Mouse (Mus musculus) heart, embryonic 12.5 days (tissue): ENCODE results near the gene Eci2. TPM values are rescaled to one million over a fixed set of nuclear protein-coding genes. Genes with fewer than 3 reads are reported as not detected.
"Not testable (repeated sequence)": the region's sequence is repeated elsewhere in the genome, so short reads cannot be mapped to it uniquely, and the experiment has no call there.

Experiments
- ATAC-seq: fragments of 200-750 bp; cut with Nextera tagmentation; 2 replicates; pipeline ENCODE4 v1.8.0; 2017; ENCODE audit warnings: moderate TSS enrichment, moderate library complexity; ENCODE audit not compliant: insufficient number of reproducible peaks, low FRiP score
- H3K27ac ChIP-seq: fragments of 300-500 bp; sonication (generic); 2 replicates; pipeline ENCODE4 v1.5.1; 2016; ENCODE audit warnings: mild to moderate bottlenecking, moderate library complexity; ENCODE audit not compliant: poor library complexity, severe bottlenecking
- H3K27me3 ChIP-seq: fragments of 300-500 bp; sonication (generic); replicated peaks from 2 replicates; pipeline ENCODE4 v1.6.1; 2016; ENCODE audit warnings: mild to moderate bottlenecking, moderate library complexity
- H3K36me3 ChIP-seq: fragments of 300-500 bp; sonication (generic); 2 replicates; pipeline ENCODE4 v1.6.1; 2016; ENCODE audit warnings: mild to moderate bottlenecking, moderate library complexity
- H3K4me1 ChIP-seq: fragments of 300-500 bp; sonication (generic); replicated peaks from 2 replicates; pipeline ENCODE4 v1.6.1; 2016; ENCODE audit warnings: mild to moderate bottlenecking
- H3K4me2 ChIP-seq: fragments of 300-500 bp; sonication (generic); 2 replicates; pipeline ENCODE4 v1.6.1; 2016; ENCODE audit warnings: mild to moderate bottlenecking, moderate library complexity
- H3K4me3 ChIP-seq: fragments of 300-500 bp; sonication (generic); 2 replicates; pipeline ENCODE4 v1.5.1; 2016; ENCODE audit warnings: mild to moderate bottlenecking
- H3K9ac ChIP-seq: fragments of 300-500 bp; sonication (generic); 2 replicates; pipeline ENCODE4 v1.6.1; 2016; ENCODE audit warnings: mild to moderate bottlenecking, moderate library complexity
- H3K9me3 ChIP-seq: fragments of 300-500 bp; sonication (generic); replicated peaks from 2 replicates; pipeline ENCODE4 v1.6.1; 2016; ENCODE audit warnings: mild to moderate bottlenecking, moderate library complexity
- WGBS: fragments of 180-500 bp; shearing (Covaris S2); methylation state at CpG from one replicate; pipeline ENCODE4 v1.1.7; 2016; 5-methylcytosine and 5-hydroxymethylcytosine counted together
- polyA plus RNA-seq: library from polyadenylated mRNA; unstranded; fragments of >200 nt; fragmentation: Nextera tagmentation; extraction: Ambion mirVana; gene quantifications from 2 replicates; pipeline ENCODE4 v1.2.1, GENCODE M21; 2016

Eci2 gene
- polyA plus RNA-seq, 1 experiment from 2014 or later = 107 TPM

DNA sequence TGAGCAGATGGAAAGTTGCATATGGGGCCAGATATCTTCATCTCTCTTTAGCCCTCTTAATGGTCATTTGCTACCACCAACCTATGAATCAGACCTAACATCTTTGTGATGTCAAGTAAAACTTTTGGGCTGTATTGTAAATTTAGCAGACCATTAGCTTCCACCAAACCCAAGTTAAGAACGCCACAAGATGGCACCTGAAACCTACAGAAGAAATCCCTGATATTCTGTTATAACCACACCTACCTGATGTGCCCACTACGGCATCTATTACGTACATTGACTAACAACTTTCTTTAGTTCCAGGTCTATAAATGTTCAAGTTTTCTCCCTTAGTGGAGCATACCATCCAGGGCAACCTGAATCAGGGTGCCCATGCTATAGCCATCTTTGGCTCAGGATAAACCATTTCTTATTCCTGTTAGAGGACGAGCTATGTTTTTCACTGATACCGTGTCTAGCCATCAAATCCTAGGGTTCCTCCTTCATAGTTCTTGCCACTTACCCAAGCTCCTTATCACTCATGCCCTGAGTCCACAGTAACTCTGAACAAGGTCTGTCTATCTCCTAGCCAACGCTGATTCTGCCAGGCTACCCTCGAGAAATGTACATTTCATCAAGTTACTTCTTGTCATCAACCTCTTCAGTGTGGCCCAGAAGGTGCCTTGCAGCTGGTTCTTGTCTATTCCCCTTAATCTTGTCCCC, 4.2 kb upstream of the Eci2 start:
- Histone ChIP-seq H3K4me3 (no peak overlapping the region), H3K27me3 (no peaks in the 10 kb centered on the region), H3K9me3 (no peaks in the 10 kb centered on the region), H3K9ac (no peak overlapping the region), H3K4me1 (no peaks in the 10 kb centered on the region), H3K36me3 (no peaks in the 10 kb centered on the region), H3K27ac (no peak overlapping the region), H3K4me2 (no peak overlapping the region)
- 68% methylated on average over 7 of the region's 7 CpGs for WGBS
- no peak for ATAC-seq

GRCm38 (mm10) chr13:35028365-35028764, 1.5 kb upstream of the Eci2 start:
- Histone ChIP-seq H3K4me3 (no peak overlapping the region), H3K4me1 (no peaks in the 10 kb centered on the region), H3K4me2 (no peak overlapping the region), H3K27ac (no peak overlapping the region), H3K36me3 (no peaks in the 10 kb centered on the region), H3K27me3 (no peaks in the 10 kb centered on the region), H3K9me3 (no peaks in the 10 kb centered on the region), H3K9ac (no peak overlapping the region)
- ATAC-seq = no peak
- WGBS = 81% methylated on average over 3 of the region's 3 CpGs

DNA sequence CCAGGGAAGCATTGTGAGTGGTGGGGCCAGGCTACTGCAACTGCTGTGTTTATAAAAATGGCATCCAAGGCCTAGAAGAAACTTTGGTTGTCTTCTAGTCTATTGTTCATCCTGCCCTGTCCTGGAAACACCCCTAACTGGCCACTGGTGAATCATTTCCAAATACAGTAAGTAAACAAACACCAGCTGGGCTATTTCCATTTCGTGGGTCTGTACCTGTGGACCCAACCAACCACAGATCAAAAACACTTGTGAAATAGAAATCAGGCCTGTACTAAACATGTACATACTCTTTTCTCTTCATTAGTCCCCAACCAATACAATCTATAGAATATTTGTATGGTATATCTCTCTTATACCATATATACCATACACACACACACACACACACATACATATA, 3.5 kb downstream of the Eci2 start:
- not testable (repeated sequence) for H3K36me3 ChIP-seq, H3K27me3 ChIP-seq, H3K27ac ChIP-seq, ATAC-seq, H3K4me3 ChIP-seq, H3K9me3 ChIP-seq, H3K4me1 ChIP-seq, H3K9ac ChIP-seq, H3K4me2 ChIP-seq
- WGBS = 63% methylated on average over 1 of the region's 1 CpGs

GRCm38 (mm10) chr13:35020383-35020782, 6.5 kb downstream of the Eci2 start:
- no peak for ATAC-seq
- 0 out of 2 replicates have a peak, but pooled peaks cover 2% of the 10 kb centered on the region for H3K9me3 ChIP-seq
- 66% methylated on average over 3 of the region's 3 CpGs for WGBS

DNA sequence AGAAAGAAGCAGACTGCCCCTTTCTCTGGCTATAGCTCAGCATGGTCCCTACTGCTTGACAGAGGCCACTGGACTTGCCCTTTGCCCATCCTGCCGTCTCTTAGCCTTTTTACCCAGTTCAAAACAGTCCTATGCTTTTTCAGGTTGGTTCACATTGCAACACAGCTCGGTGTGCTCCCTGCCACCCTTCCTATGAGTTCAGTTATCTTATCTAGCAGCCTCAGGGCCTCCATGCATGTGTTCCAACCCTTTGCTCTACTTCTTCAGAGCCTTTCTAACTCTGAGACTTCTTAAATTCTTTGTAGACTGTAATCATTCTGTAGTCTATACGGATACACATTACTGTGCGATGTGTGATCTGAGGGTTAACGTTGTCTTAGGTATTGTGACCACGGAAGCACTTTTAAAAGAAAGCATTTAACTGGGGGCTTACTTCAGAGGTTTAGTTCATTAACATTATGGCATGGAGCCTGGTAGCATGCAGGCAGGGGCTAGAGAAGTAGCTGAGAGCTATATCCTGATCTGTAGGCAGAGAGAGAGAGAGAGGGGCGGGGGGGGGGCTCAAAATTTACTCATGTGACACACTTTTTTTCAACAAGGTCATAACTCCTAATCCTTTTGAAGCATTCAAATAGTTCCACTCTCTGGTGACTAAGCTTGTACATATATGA, 7.9 kb downstream of the Eci2 start:
- no peak overlapping the region for H3K9ac ChIP-seq
- H3K27me3 ChIP-seq = no peaks in the 10 kb centered on the region
- ATAC-seq = no peak
- H3K36me3 ChIP-seq = no peaks in the 10 kb centered on the region
- no peak overlapping the region for H3K4me2 ChIP-seq
- H3K4me3 ChIP-seq = no peak overlapping the region
- 67% methylated on average over 7 of the region's 7 CpGs for WGBS
- H3K9me3 ChIP-seq = 0 out of 2 replicates have a peak, but pooled peaks cover 8% of the 10 kb centered on the region
- no peak overlapping the region for H3K27ac ChIP-seq
- no peaks in the 10 kb centered on the region for H3K4me1 ChIP-seq

More at GRCm38 (mm10) chr13:35020383-35020782, 6.5 kb downstream of the Eci2 start:
- H3K4me2 ChIP-seq = no peak overlapping the region
- no peak overlapping the region for H3K27ac ChIP-seq
- H3K9ac ChIP-seq = no peak overlapping the region
- H3K27me3 ChIP-seq = no peaks in the 10 kb centered on the region
- no peak overlapping the region for H3K4me3 ChIP-seq
- no peaks in the 10 kb centered on the region for H3K36me3 ChIP-seq
- H3K4me1 ChIP-seq = no peaks in the 10 kb centered on the region

DNA sequence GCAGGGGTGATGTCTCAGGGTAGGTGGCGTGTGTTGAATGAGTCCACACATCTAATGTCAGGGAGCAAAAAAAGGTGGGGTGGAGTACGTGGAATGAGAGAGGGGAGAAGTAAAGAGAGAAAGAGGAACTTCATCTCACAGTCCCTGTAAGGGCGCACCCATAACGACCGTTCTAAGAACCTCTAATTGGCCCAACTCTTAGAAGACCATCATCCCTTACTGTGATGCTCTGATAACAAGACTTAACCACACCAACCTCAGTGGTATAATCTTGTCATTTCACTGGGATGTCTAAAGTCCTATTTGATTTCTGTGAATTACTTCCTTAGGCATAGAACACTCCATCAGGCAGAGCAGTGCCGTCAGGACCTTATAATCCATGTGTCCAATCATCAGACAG, 9.5 kb downstream of the Eci2 start:
- no peak for ATAC-seq

GRCm38 (mm10) chr13:35016067-35016466, 10.8 kb downstream of the Eci2 start:
- no peaks in the 10 kb centered on the region for H3K36me3 ChIP-seq
- H3K4me2 ChIP-seq = no peak overlapping the region
- no peak overlapping the region for H3K9ac ChIP-seq
- peaks cover 11% of the 10 kb centered on the region; the same call in 1 of the 2 replicates for H3K9me3 ChIP-seq
- 94% methylated on average over 1 of the region's 1 CpGs for WGBS
- H3K4me1 ChIP-seq = no peaks in the 10 kb centered on the region
- H3K27me3 ChIP-seq = no peaks in the 10 kb centered on the region
- no peak for ATAC-seq
- H3K27ac ChIP-seq = no peak overlapping the region
- no peak overlapping the region for H3K4me3 ChIP-seq

More for the DNA sequence above, 9.5 kb downstream of the Eci2 start:
- Histone ChIP-seq H3K9ac (no peak overlapping the region), H3K4me3 (no peak overlapping the region), H3K9me3 (peaks cover 11% of the 10 kb centered on the region; the same call in 1 of the 2 replicates), H3K4me1 (no peaks in the 10 kb centered on the region), H3K4me2 (no peak overlapping the region), H3K27me3 (no peaks in the 10 kb centered on the region), H3K27ac (no peak overlapping the region), H3K36me3 (no peaks in the 10 kb centered on the region)
- 85% methylated on average over 6 of the region's 6 CpGs for WGBS

- Histone ChIP-seq H3K27me3 (no peaks in the 10 kb centered on the region), H3K27ac (no peak overlapping the region), H3K9me3 (peaks cover 10% of the 10 kb centered on the region), H3K4me2 (no peak overlapping the region), H3K4me1 (peaks cover 27% of the 10 kb centered on the region), H3K9ac (no peak overlapping the region), H3K36me3 (no peaks in the 10 kb centered on the region), H3K4me3 (no peak overlapping the region)
- no peak for ATAC-seq
- WGBS = 51% methylated on average over 2 of the region's 2 CpGs
These were observed 31.0 kb downstream of the Eci2 start for GRCm38 (mm10) chr13:34995925-34996324.

DNA sequence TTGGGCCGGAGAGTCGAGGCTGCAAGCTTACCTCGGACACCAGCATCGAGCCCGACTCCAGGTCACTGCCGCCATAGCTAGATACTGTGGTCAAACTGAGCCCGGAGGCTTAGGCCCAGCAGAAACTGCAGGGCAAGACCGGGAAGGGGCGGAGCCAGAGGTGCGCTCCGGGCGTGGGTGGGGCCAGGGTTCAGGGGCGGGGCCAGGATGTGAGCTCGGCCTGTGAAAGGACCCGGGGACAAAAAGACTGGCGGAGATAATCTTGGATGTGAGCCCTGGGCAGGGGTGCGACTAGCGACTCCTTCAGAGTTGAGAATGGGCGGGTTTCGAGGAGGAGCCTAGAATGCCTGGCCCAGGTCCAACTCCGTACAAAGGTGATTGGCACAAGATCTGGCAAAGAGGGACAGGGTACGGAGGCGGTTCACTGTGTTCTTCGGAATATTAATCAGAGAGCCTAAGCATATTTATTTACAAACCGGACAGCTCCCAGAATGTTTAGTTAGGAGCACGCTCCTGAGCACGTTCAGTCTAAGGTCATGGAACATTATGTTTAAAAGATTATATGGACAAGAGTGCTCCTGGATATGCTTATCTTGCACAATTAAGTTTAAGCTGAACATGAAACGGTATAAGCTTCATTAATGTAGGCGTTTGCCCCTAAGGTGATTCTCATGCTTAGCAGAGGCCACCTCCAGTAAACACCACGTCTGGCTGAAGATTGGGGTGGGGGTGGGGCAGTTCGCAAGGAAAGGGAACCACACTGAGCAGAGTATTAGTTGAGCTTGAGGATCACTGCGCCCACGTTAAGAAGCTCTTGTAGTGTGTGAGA, 32.7 kb downstream of the Eci2 start:
- Histone ChIP-seq H3K27me3 (no peaks in the 10 kb centered on the region), H3K4me1 (peaks cover 27% of the 10 kb centered on the region), H3K4me2 (peak overlapping the region; percentile 75), H3K27ac (peak overlapping the region; percentile 89), H3K9me3 (peaks cover 10% of the 10 kb centered on the region), H3K4me3 (peak overlapping the region; percentile 68), H3K36me3 (peaks cover 14% of the 10 kb centered on the region), H3K9ac (peak overlapping the region; percentile 82)
- WGBS = under 1% methylated on average over 33 of the region's 33 CpGs
- peak; percentile 96 for ATAC-seq

DNA sequence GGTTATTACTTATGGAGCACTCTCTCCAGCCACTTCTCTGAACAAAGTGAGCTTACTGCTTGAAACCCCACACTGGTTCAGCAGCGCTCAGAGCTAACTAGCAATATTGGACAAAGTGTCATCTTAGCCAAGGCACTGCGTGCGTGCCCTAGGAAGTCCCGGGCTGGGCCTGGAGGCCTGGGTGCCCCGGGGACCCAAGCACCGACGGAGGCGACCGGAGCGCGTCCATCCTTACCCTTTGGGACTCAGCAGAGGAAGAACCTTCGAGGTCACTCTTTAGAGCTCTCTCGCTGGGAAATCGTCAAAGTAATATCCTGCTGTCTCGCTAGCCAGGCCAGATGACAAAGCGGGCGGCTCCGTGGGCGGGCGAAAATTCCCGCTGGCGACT, 33.3 kb downstream of the Eci2 start:
- WGBS = under 1% methylated on average over 22 of the region's 22 CpGs
- H3K4me1 ChIP-seq = peaks cover 27% of the 10 kb centered on the region
- peak; percentile 75 for ATAC-seq

GRCm38 (mm10) chr13:34993085-34993484, 33.8 kb downstream of the Eci2 start:
- peaks cover 27% of the 10 kb centered on the region for H3K4me1 ChIP-seq
- peak overlapping the region; percentile 82 for H3K9ac ChIP-seq
- 69% methylated on average over 4 of the region's 4 CpGs for WGBS
- H3K9me3 ChIP-seq = peaks cover 2% of the 10 kb centered on the region; the same call in 1 of the 2 replicates
- ATAC-seq = no peak
- no peaks in the 10 kb centered on the region for H3K27me3 ChIP-seq
- peak overlapping the region; percentile 75 for H3K4me2 ChIP-seq
- peaks cover 25% of the 10 kb centered on the region for H3K36me3 ChIP-seq
- H3K27ac ChIP-seq = no peak overlapping the region
- peak overlapping the region; percentile 68 for H3K4me3 ChIP-seq

More for the DNA sequence above, 33.3 kb downstream of the Eci2 start:
- Histone ChIP-seq H3K27ac (peak overlapping the region; percentile 89), H3K9ac (peak overlapping the region; percentile 82), H3K4me2 (peak overlapping the region; percentile 75), H3K9me3 (peaks cover 5% of the 10 kb centered on the region; the same call in 1 of the 2 replicates), H3K27me3 (no peaks in the 10 kb centered on the region), H3K4me3 (peak overlapping the region; percentile 68), H3K36me3 (peaks cover 20% of the 10 kb centered on the region)
